Mouse (Mus musculus) liver, embryonic 11.5 days (tissue): ENCODE measurements around the gene Kansl3. TPM values are rescaled to one million over a fixed set of nuclear protein-coding genes. Genes with fewer than 3 reads are reported as not detected.

Source experiments
- ATAC-seq: fragments of 200-750 bp; cut with Nextera tagmentation; replicated peaks from 2 replicates; pipeline ENCODE4 v1.8.0; 2017; ENCODE audit warnings: moderate number of reproducible peaks, mild to moderate bottlenecking, moderate TSS enrichment, moderate library complexity; ENCODE audit not compliant: low FRiP score
- DNase-seq: peaks from one replicate; pipeline ENCODE4 v3.0.0-alpha.2; 2017; ENCODE audit warnings: low spot score
- H3K27ac ChIP-seq: fragments of 300-500 bp; sonication (generic); 2 replicates; pipeline ENCODE4 v1.5.1; 2014; ENCODE audit warnings: mild to moderate bottlenecking, low read depth, low read length, control low read depth
- H3K27me3 ChIP-seq: fragments of 300-500 bp; sonication (generic); replicated peaks from 2 replicates; pipeline ENCODE4 v1.6.1; 2014; ENCODE audit warnings: low read length, mixed read lengths; ENCODE audit not compliant: control insufficient read depth, insufficient read depth
- H3K36me3 ChIP-seq: fragments of 300-500 bp; sonication (generic); 2 replicates; pipeline ENCODE4 v1.6.1; 2014; ENCODE audit warnings: mild to moderate bottlenecking, low read length, moderate library complexity, mixed read lengths; ENCODE audit not compliant: control insufficient read depth, insufficient read depth
- H3K4me1 ChIP-seq: fragments of 300-500 bp; sonication (generic); replicated peaks from 2 replicates; pipeline ENCODE4 v1.6.1; 2014; ENCODE audit warnings: low read length, mixed read lengths; ENCODE audit not compliant: control insufficient read depth, insufficient read depth
- H3K4me2 ChIP-seq: fragments of 300-500 bp; sonication (generic); 2 replicates; pipeline ENCODE4 v1.6.1; 2014; ENCODE audit warnings: mild to moderate bottlenecking, control low read depth, moderate library complexity
- H3K4me3 ChIP-seq: fragments of 300-500 bp; sonication (generic); 2 replicates; pipeline ENCODE4 v1.5.1; 2014; ENCODE audit warnings: low read depth, low read length, control low read depth
- H3K9ac ChIP-seq: fragments of 300-500 bp; sonication (generic); 2 replicates; pipeline ENCODE4 v1.6.1; 2014; ENCODE audit warnings: low read depth, low read length, control low read depth
- H3K9me3 ChIP-seq: fragments of 300-500 bp; sonication (generic); 2 replicates; pipeline ENCODE4 v1.6.1; 2016; ENCODE audit warnings: low read length, inconsistent platforms, mixed read lengths; ENCODE audit not compliant: control insufficient read depth
- WGBS: fragments of 180-500 bp; shearing (Covaris S2); extraction: QIAGEN DNeasy Blood & Tissue Kit; methylation state at CpG from one replicate; pipeline ENCODE4 v1.1.7; 2014; 5-methylcytosine and 5-hydroxymethylcytosine counted together
- polyA plus RNA-seq: library from polyadenylated mRNA; unstranded; fragments of >200 nt; fragmentation: Nextera tagmentation; extraction: Ambion mirVana; gene quantifications from 2 replicates; pipeline ENCODE4 v1.2.1, GENCODE M21; 2014

Kansl3 gene
- polyA plus RNA-seq, 1 experiment from 2014 or later: 27.9 TPM

- no peak overlapping the region for H3K4me2 ChIP-seq
- no peaks in the 10 kb centered on the region for H3K4me1 ChIP-seq
- H3K4me3 ChIP-seq: no peak overlapping the region
- H3K27ac ChIP-seq: no peak overlapping the region
- DNase-seq: no peak
- no peaks in the 10 kb centered on the region for H3K27me3 ChIP-seq
- H3K9ac ChIP-seq: no peak overlapping the region
- H3K9me3 ChIP-seq: no peaks in the 10 kb centered on the region
- WGBS: 79% methylated on average over 2 of the region's 2 CpGs
- ATAC-seq: no peak
- no peaks in the 10 kb centered on the region for H3K36me3 ChIP-seq
These were observed 43.1 kb downstream of the Kansl3 start for GRCm38 (mm10) chr1:36325900-36326321.

- 38% methylated on average over 8 of the region's 8 CpGs for WGBS
- no peaks in the 10 kb centered on the region for H3K27me3 ChIP-seq
- DNase-seq (no peak), ATAC-seq (no peak)
- no peak overlapping the region for H3K27ac ChIP-seq
- no peak overlapping the region for H3K9ac ChIP-seq
- H3K36me3 ChIP-seq: no peaks in the 10 kb centered on the region; the same call in 1 of the 2 replicates
- no peaks in the 10 kb centered on the region for H3K9me3 ChIP-seq
- no peaks in the 10 kb centered on the region for H3K4me1 ChIP-seq
- no peak overlapping the region for H3K4me3 ChIP-seq
- no peak overlapping the region for H3K4me2 ChIP-seq
These were observed 45.1 kb downstream of the Kansl3 start for GRCm38 (mm10) chr1:36323746-36324448.

DNA sequence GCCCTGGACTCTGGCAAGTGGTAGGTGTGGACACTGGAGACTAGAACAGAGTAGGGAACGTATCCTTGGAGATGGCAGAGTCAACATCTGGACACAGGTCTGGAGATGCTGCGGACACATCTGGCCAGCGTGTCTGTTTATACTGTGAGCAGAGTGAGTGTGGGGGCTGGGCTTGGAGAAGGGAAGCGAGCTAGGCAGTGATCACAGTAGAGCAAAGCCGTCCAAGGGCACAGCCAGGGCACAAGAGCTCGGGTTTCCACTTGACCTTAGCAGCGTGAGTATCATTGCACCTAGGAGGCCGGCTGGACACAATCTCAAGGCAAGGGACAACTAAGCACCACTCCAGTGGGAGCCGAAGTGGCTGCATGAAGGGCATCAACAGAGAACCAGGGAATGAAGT is 45.9 kb downstream of the Kansl3 start:
- no peak overlapping the region for H3K4me2 ChIP-seq
- 66% methylated on average over 9 of the region's 9 CpGs for WGBS

GRCm38 (mm10) chr1:36321829-36322573 is 47.0 kb downstream of the Kansl3 start:
- Histone ChIP-seq H3K4me3 (no peak overlapping the region), H3K9ac (no peak overlapping the region), H3K4me2 (no peak overlapping the region), H3K27me3 (no peaks in the 10 kb centered on the region), H3K36me3 (no peaks in the 10 kb centered on the region; the same call in 1 of the 2 replicates), H3K4me1 (no peaks in the 10 kb centered on the region), H3K27ac (no peak overlapping the region), H3K9me3 (no peaks in the 10 kb centered on the region)
- WGBS: 72% methylated on average over 11 of the region's 11 CpGs
- ATAC-seq (no peak), DNase-seq (no peak)

More for the DNA sequence above, 45.9 kb downstream of the Kansl3 start:
- H3K4me3 ChIP-seq: no peak overlapping the region
- no peaks in the 10 kb centered on the region for H3K4me1 ChIP-seq
- H3K27ac ChIP-seq: no peak overlapping the region
- no peaks in the 10 kb centered on the region for H3K9me3 ChIP-seq
- no peak overlapping the region for H3K9ac ChIP-seq
- no peaks in the 10 kb centered on the region for H3K27me3 ChIP-seq
- DNase-seq (no peak), ATAC-seq (no peak)
- H3K36me3 ChIP-seq: no peaks in the 10 kb centered on the region; the same call in 1 of the 2 replicates

- Histone ChIP-seq H3K4me1 (no peaks in the 10 kb centered on the region), H3K9me3 (no peaks in the 10 kb centered on the region), H3K36me3 (no peaks in the 10 kb centered on the region; the same call in 1 of the 2 replicates), H3K9ac (no peak overlapping the region), H3K4me2 (no peak overlapping the region), H3K4me3 (no peak overlapping the region), H3K27me3 (no peaks in the 10 kb centered on the region), H3K27ac (no peak overlapping the region)
- 66% methylated on average over 2 of the region's 2 CpGs for WGBS
- ATAC-seq: no peak
- no peak for DNase-seq
These were observed 47.8 kb downstream of the Kansl3 start for GRCm38 (mm10) chr1:36321164-36321563.

DNA sequence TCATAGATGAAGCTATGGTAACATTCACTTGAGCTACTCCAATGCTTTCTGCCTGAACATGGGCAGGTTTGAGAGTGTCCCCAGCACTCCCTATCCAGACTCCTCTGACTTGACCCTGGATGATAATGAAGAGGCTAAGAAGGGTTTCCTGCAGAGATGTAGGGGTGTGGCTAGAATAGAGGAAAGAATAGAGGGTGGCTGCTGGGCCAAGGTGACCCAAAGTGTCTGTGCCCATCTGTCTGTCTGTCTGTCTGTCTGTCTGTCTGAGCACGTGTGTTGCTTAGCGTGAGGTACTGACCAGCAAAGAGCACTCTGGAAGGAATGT is 53.2 kb downstream of the Kansl3 start:
- Histone ChIP-seq H3K9me3 (no peaks in the 10 kb centered on the region), H3K4me3 (no peak overlapping the region), H3K27me3 (no peaks in the 10 kb centered on the region), H3K4me2 (no peak overlapping the region), H3K36me3 (no peaks in the 10 kb centered on the region; the same call in 1 of the 2 replicates), H3K27ac (no peak overlapping the region), H3K9ac (no peak overlapping the region), H3K4me1 (no peaks in the 10 kb centered on the region)
- 96% methylated on average over 2 of the region's 2 CpGs for WGBS
- ATAC-seq: no peak
- no peak for DNase-seq

DNA sequence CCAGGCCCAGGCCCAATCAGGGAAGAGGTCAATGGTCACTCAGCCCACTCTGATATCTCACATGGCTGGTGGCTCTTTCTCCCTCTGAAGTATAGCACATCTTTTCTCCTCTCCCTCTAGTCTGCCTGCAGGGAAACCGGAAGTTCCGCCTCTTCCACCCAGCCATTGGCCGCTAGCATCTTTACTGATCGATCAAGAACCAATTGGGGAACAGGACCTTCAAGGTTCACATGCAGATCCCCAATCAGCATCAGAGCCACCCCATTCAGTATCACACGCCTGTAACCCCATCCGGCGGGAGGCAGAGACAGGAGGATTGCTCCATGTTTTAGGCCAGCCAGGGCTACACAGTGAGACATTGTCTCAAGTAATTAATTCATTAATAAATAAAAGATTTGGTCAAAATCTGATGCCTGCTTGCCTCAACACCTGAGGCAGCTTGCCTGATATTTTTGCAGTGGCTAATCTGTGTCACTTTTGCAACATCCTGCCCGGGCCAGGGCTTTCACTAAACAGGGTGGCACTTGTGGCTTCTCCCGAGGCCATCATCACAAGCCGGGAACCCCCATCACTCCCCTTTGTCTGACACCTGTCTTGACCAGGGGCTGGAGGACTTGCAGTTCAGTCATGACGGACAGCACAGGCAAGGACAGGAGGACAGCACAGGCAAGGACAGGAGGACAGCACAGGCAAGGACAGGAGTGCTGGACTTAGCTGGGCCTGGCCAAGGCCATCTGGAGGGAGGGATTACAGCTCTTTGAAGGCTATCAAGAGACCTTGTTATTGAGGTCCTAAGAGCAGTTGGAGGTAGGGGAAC is 53.8 kb downstream of the Kansl3 start:
- DNase-seq (no peak), ATAC-seq (peak; percentile 55)
- Histone ChIP-seq H3K27me3 (no peaks in the 10 kb centered on the region), H3K4me3 (no peak overlapping the region), H3K9me3 (no peaks in the 10 kb centered on the region), H3K9ac (no peak overlapping the region), H3K4me1 (no peaks in the 10 kb centered on the region), H3K4me2 (no peak overlapping the region), H3K36me3 (no peaks in the 10 kb centered on the region; the same call in 1 of the 2 replicates), H3K27ac (no peak overlapping the region)
- WGBS: 80% methylated on average over 11 of the region's 11 CpGs

DNA sequence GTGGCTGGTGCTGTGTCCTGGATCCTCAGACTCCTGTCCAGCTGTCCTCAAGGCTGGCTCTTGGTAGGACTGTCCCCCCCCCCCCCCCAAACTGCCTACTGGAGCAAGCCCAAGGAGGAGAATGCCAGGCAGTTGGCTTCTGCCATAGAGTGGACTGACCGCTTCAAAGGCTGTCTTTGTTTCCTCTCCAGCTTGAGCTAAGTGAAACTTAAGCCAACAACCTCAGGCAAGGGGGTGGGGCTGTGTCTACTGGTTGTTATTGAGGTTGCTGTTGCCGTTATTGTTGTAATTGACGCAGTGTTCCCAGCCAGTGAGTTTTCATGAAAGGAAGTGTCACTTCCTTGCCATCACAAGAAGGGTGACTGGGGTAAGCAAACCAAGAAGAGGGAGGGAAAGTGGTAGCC is 59.5 kb downstream of the Kansl3 start:
- Histone ChIP-seq H3K36me3 (no peaks in the 10 kb centered on the region), H3K4me2 (peak overlapping the region; percentile 96), H3K4me1 (peaks cover 11% of the 10 kb centered on the region), H3K9me3 (no peaks in the 10 kb centered on the region), H3K27ac (no peak overlapping the region), H3K27me3 (peaks cover 20% of the 10 kb centered on the region), H3K4me3 (peak overlapping the region; percentile 8; the same call in 1 of the 2 replicates), H3K9ac (no peak overlapping the region)
- 35% methylated on average over 3 of the region's 3 CpGs for WGBS
- DNase-seq (no peak), ATAC-seq (no peak)
